Mouse (Mus musculus): ENCODE measurements around the gene Olfr586.

The Olfr586 gene

GRCm38 (mm10) chr7:103125538-103125937 lies at the start of gene Olfr586:
Gene Olfr586 (minus strand): TSS chr7:103125638.
- DNase-seq (ENCODE audit: low read depth, low spot score), result no peak

GRCm38 (mm10) chr7:103169697-103170096 lies 44.3 kb upstream of the Olfr586 start:
- no peak for DNase-seq (ENCODE audit: low read depth, low spot score)

GRCm38 (mm10) chr7:103156256-103156655 lies 30.8 kb upstream of the Olfr586 start, which contains the start of gene Olfr589:
Gene Olfr589 (minus strand): TSS chr7:103156356.
- DNase-seq (ENCODE audit: low read depth, low spot score), result no peak

- DNase-seq (ENCODE audit: low read depth, low spot score), result no peak
These were observed 15.1 kb upstream of the Olfr586 start, which contains the start of gene Olfr588-ps1 for GRCm38 (mm10) chr7:103140579-103140978. Gene Olfr588-ps1 (plus strand): TSS chr7:103140879.

- DNase-seq (ENCODE audit: low read depth, low spot score), result peak; percentile 21
These were observed 6.0 kb downstream of the Olfr586 start for GRCm38 (mm10) chr7:103119406-103119805.

GRCm38 (mm10) chr7:103097420-103097819 lies 28.0 kb downstream of the Olfr586 start, which contains the start of gene Olfr585:
Gene Olfr585 (plus strand): TSS chr7:103097720.
- no peak for DNase-seq (ENCODE audit: low read depth, low spot score)

- no peak for DNase-seq (ENCODE audit: low read depth, low spot score)
These were observed 43.9 kb downstream of the Olfr586 start, which contains the start of gene Olfr584 for GRCm38 (mm10) chr7:103081585-103081984. Gene Olfr584 (plus strand): TSS chr7:103081885.
